Mouse (Mus musculus) layer of hippocampus, adult 9-11 months (tissue): Measurements from ENCODE around the gene Usp49.
"Not testable (repeated sequence)": the region's sequence is repeated elsewhere in the genome, so short reads cannot be mapped to it uniquely, and the experiment has no call there.

Experiments used
- DNase-seq: peaks from one replicate; pipeline ENCODE4 v3.0.0; 2022

Gene Usp49

DNA sequence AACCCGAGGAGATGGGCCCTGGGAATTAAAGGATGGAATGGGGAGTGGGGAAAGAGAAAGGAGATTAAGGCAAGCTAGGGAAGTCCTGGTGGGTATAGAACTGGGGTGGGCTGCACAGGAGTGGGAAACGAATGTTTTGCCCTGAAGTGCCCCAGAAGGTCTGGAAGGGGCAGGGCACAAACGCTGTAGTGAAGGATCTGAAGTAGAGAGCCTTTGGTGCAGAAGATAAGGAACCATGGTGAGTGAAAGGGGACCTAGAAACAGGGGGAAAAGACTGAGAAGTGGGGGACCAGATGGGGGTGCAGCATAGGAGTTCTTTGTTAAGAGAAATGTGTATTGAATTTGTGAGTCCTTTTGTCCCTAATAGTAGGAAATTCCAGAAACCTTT lies at the start of gene Usp49:
Gene Usp49, plus strand, starts transcription at position 13 of the 388 bp plus-strand sequence.
- DNase-seq = no peak

DNA sequence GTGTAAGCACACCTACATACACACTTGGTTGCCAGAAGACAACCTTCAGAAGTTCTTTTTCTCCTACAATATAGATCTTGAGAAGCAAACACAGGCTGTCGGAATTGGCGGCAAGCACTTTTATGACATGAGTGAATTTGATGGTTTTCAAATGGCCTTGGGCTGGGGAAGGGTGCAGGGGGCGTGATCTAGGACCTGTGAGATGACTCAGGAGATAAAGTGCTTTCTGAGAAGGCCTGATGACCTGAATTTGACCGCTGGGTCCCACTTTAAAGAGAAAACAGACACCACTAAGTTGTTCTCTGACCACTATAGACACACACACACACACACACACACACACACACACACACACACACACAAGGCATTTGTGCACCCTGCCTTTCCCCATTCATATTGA lies 49.5 kb upstream of the Usp49 start:
- DNase-seq = no peak

DNA sequence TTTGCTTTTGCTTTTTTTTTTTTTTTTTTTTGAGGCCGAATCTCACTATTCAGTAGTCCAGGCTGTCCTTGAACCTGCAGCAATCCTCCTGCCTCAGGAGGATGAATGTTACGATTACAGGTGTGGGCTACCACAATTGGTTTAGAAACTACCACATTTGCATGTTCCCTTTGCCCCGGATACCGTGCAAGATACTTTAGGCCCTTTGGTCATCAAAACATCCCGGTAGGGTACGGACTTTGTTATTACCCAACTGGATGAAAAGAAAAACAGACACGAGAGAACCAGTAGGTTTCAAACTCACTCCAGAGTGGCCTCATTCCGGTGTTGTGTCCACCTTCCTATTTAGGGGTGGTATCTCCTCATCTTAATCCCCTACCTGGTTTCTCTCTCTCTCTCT lies 42.0 kb upstream of the Usp49 start:
- DNase-seq = no peak

GRCm38 (mm10) chr17:47591073-47591472 lies 39.4 kb upstream of the Usp49 start:
- no peak for DNase-seq

GRCm38 (mm10) chr17:47593215-47593853 lies 37.2 kb upstream of the Usp49 start:
- peak; percentile 92 for DNase-seq

- DNase-seq = no peak
Measured at GRCm38 (mm10) chr17:47593854-47594182, 36.7 kb upstream of the Usp49 start.

DNA sequence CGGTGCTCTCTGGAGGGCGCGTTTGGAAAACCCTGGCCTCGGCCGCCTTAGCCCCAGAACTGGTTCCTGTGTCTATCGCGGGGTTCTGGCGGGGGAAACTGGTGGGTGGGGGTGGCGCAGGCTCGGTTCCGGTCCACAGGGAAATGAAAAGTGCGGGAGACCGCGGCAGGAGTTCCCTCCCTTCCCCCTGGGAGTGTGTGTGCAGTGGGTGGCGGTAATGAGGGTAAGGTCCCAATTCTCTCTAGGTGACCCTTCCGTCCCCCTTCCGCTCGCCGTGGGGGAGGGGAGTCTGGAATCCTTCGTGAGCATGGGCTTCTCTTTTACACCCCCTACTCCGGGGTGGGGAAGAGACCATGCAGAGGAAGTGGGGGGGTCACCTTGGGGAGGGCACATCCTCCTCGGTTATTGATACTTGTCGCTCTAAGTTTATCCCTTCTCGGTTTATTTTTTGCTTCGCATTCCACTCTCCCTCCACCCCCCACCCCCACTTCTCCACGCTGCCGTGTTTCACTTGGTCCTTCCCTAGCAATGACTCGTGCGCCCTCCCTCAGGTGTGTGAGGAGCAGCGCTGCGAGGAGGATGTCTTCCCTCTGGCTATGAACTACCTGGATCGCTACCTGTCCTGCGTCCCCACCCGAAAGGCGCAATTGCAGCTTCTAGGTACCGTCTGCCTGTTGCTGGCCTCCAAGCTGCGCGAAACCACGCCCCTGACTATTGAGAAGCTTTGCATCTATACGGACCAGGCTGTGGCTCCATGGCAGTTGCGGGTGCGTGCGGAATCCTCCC lies 36.1 kb upstream of the Usp49 start:
- no peak for DNase-seq

GRCm38 (mm10) chr17:47594969-47595247 lies 35.6 kb upstream of the Usp49 start:
- DNase-seq = no peak

- no peak for DNase-seq
Measured at GRCm38 (mm10) chr17:47595248-47596161, 35.0 kb upstream of the Usp49 start.

DNA sequence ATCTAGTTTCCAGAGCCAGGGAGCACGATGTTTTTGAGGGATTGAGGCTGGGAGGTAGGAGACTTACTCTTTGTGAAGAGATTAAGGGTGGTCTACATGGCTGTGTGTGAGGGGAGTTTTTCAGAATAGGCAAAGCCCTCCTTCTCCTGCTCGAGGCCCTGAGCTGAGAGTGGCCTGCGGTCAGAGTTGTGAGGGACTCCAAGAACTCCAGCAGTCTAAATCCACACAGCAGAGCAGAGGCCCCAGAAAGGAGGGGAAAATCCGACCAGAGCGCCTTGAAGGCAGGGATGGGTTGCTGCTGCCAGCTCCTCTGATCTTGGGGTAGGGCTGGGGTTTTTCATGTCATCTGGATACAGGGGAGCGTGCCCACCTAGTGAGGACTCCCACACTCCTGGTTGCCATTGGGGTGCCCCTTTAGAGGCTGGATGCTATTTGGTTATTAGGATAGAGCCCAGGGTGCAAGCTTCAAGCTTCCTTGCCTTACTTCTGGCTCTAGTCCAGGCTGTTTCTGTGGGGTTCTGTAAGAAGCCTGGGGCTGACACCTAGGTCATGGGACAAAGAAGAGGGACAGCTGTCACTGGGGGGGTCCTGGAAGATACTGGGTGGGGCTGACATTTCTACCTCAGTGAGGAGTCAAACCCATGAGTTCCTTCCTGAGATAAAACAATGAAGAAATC lies 34.2 kb upstream of the Usp49 start:
- no peak for DNase-seq

GRCm38 (mm10) chr17:47596839-47597164 lies 33.7 kb upstream of the Usp49 start:
- no peak for DNase-seq

GRCm38 (mm10) chr17:47597261-47597660 lies 33.2 kb upstream of the Usp49 start:
- no peak for DNase-seq

DNA sequence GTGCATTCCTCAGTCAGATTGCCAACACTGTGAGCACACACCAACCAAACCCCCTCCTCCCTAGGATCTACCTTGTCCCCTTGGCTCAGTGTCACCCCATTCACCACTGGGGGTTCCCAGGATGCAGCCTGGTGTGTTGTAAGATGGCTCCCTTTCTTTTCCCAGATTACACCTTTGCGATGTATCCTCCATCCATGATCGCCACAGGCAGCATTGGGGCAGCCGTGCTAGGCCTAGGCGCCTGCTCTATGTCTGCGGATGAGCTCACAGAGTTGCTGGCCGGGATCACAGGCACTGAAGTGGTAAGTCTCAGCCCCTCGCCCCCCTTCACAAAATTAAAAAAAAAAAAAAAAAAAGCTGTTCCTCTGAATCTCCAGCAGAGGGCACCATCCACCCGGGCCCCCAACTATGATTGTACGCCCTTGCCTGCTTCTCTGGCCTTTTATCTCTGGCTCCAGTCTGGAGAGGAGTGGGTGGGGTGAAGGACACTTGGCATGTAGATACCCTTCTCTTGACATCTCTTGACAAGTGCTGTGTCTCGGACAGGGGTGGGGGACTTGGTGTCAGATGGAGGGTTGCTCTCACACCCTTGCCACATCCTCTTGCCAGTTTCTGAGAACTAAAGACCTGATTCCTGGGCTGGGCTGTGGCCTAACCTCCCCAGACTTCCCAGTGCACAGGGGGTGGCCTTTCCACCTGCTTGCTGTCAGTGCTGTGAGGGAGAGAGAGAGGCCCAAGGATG lies 32.5 kb upstream of the Usp49 start:
- DNase-seq = no peak

DNA sequence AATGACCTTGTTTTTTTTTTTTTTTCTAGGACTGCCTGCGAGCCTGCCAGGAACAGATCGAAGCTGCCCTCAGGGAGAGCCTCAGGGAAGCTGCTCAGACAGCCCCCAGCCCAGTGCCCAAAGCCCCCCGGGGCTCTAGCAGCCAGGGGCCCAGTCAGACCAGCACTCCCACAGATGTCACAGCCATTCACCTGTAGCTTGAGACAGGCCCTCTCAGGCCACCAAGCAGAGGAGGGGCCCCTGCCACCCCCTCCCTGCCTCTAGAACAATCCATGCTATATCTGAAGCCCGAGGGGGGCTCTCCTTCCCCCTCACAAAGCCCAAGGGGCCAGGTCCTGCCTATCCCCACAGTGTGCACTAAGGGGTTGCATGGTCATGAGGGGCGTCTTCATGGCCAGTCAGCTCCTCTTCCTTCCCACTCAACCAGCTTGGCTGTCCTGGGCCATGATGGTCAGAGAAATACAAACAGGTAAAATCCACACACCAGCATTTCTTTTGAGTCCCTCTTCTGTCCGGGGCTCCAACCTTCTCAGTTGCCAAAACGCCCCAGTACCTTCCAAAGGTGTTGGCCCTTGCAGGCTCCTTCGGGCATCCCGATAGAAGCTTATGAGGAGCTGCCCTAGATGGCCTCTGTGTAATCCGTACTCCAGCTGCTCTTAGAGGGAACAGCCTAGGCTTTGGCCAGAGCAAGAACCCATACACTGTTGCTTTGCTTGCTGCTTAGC lies 31.7 kb upstream of the Usp49 start:
- DNase-seq = not testable (repeated sequence)

- DNase-seq = no peak
Measured at GRCm38 (mm10) chr17:47599511-47600297, 30.8 kb upstream of the Usp49 start.

GRCm38 (mm10) chr17:47600601-47601388 lies 29.7 kb upstream of the Usp49 start:
- no peak for DNase-seq

DNA sequence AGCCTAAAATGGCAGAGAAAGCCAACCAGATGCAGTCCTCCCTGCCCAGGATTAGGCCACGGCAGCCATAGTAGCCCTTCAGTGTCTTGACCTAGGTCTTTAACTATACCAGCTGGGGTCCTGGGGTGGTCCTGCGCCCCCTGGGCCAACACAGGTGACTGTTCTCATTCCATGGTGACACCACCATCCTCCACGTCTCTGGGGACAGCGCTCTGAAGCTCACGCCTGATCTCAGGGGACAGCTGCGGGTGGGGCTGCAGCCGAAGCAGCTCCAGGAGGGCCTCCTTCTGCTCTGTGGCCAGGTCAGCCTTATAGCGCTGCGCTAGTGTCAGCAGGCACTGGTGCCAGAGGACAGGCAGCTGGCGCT lies 29.1 kb upstream of the Usp49 start:
- DNase-seq = no peak

DNA sequence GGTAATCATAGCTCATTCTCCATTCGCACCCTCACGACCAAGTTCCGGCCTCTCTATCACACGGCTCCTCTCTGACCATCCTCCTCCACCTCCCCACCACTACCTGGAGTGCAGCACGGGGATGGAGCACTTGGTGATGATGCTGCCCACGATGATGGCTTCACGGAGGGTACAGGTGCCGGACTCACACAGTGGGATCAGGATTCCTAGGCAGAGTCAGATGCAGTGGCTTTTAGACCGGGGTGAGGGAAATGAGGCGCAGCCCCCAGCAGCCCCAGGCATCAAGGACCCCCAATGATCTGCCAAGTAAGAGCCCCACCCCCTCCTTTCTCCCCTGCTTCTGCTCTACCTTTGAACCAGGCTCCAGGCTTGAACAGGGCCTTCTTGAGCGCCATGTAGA lies 28.2 kb upstream of the Usp49 start:
- DNase-seq = no peak

DNA sequence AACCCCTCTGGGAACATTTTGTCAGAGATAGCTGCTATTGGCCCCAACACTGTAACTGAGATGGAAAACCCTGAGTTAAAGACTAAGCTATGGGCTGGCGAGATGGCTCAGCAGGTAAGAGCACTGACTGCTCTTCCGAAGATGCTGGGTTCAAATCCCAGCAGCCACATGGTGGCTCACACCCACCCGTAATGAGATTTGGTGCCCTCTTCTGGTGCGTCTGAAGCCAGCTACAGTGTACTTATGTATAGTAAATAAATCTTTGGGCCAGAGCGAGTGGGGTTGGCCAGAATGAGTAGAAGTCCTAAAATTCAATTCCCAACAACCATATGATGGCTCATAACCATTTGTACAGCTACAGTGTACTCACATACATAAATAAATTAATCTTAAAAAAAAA lies 24.3 kb upstream of the Usp49 start:
- no peak for DNase-seq

- DNase-seq = no peak
Measured at GRCm38 (mm10) chr17:47609182-47609581, 21.3 kb upstream of the Usp49 start.
